Mouse (Mus musculus) limb, embryonic 12.5 days (tissue): ENCODE measurements around the gene Rab11fip2. TPM values are rescaled to one million over a fixed set of nuclear protein-coding genes. Genes with fewer than 3 reads are reported as not detected.

Source experiments
- ATAC-seq: fragments of 200-750 bp; cut with Nextera tagmentation; 2 replicates; pipeline ENCODE4 v1.8.0; 2017; ENCODE audit warnings: low read depth, moderate TSS enrichment; ENCODE audit not compliant: insufficient number of reproducible peaks, insufficient read depth, low FRiP score, low TSS enrichment
- H3K27ac ChIP-seq: fragments of 300-500 bp; sonication (generic); 2 replicates; pipeline ENCODE4 v1.5.1; 2016; ENCODE audit warnings: mild to moderate bottlenecking, moderate library complexity
- H3K27me3 ChIP-seq: fragments of 300-500 bp; sonication (generic); 2 replicates; pipeline ENCODE4 v1.6.1; 2016; ENCODE audit warnings: mild to moderate bottlenecking, moderate library complexity
- H3K36me3 ChIP-seq: fragments of 300-500 bp; sonication (generic); 2 replicates; pipeline ENCODE4 v1.6.1; 2016; ENCODE audit warnings: mild to moderate bottlenecking, moderate library complexity
- H3K4me1 ChIP-seq: fragments of 300-500 bp; sonication (generic); replicated peaks from 2 replicates; pipeline ENCODE4 v1.6.1; 2016
- H3K4me2 ChIP-seq: fragments of 300-500 bp; sonication (generic); 2 replicates; pipeline ENCODE4 v1.6.1; 2016; ENCODE audit warnings: mild to moderate bottlenecking, moderate library complexity
- H3K4me3 ChIP-seq: fragments of 300-500 bp; sonication (generic); replicated peaks from 2 replicates; pipeline ENCODE4 v1.5.1; 2016; ENCODE audit warnings: mild to moderate bottlenecking
- H3K9ac ChIP-seq: fragments of 300-500 bp; sonication (generic); replicated peaks from 2 replicates; pipeline ENCODE4 v1.6.1; 2016; ENCODE audit warnings: mild to moderate bottlenecking, moderate library complexity
- H3K9me3 ChIP-seq: fragments of 300-500 bp; sonication (generic); 2 replicates; pipeline ENCODE4 v1.6.1; 2016; ENCODE audit warnings: mild to moderate bottlenecking, moderate library complexity
- WGBS: fragments of 180-500 bp; shearing (Covaris S2); methylation state at CpG from one replicate; pipeline ENCODE4 v1.1.7; 2016; 5-methylcytosine and 5-hydroxymethylcytosine counted together
- polyA plus RNA-seq: library from polyadenylated mRNA; unstranded; fragments of >200 nt; fragmentation: Nextera tagmentation; extraction: Ambion mirVana; gene quantifications from 2 replicates; pipeline ENCODE4 v1.2.1, GENCODE M21; 2016

The Rab11fip2 gene
- polyA plus RNA-seq, 1 experiment from 2014 or later: 4.9 TPM

DNA sequence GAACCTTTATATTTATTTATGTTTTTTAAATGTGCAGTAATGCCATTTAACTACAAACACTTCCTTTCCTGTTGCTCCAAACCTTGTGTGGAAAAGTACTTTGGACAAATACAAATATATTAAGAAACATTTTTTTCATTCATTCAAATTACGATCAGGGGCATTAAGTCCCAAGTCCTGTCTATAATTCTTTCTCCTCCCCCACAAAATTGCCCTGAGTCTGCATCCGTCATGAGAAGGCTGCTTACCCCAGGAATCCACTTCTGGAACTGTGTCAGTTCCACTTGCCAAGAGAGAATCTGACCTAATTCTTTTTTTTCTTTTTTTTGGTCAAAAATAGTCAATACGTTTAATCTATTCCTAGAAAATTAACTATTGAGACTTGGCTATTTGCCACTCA, 90.4 kb downstream of the Rab11fip2 start:
- no peak for ATAC-seq
- Histone ChIP-seq H3K4me1 (peaks cover 20% of the 10 kb centered on the region), H3K9ac (no peak overlapping the region), H3K27me3 (no peaks in the 10 kb centered on the region), H3K4me2 (no peak overlapping the region), H3K9me3 (no peaks in the 10 kb centered on the region), H3K27ac (no peak overlapping the region), H3K4me3 (no peak overlapping the region), H3K36me3 (no peaks in the 10 kb centered on the region)
- WGBS: 65% methylated on average over 3 of the region's 3 CpGs
